Mouse (Mus musculus) ovary, postnatal 14 days (tissue): ENCODE data around the gene Paxbp1.
"Not testable (repeated sequence)": the region's sequence is repeated elsewhere in the genome, so short reads cannot be mapped to it uniquely, and the experiment has no call there.

Experiments
- DNase-seq: peaks from one replicate; pipeline ENCODE4 v3.0.0; 2022; ENCODE audit warnings: low spot score

Paxbp1 gene

GRCm38 (mm10) chr16:91044270-91045182, at the start of gene Paxbp1:
Paxbp1 (minus strand) TSS chr16:91044543.
- peak; percentile 100 for DNase-seq

DNA sequence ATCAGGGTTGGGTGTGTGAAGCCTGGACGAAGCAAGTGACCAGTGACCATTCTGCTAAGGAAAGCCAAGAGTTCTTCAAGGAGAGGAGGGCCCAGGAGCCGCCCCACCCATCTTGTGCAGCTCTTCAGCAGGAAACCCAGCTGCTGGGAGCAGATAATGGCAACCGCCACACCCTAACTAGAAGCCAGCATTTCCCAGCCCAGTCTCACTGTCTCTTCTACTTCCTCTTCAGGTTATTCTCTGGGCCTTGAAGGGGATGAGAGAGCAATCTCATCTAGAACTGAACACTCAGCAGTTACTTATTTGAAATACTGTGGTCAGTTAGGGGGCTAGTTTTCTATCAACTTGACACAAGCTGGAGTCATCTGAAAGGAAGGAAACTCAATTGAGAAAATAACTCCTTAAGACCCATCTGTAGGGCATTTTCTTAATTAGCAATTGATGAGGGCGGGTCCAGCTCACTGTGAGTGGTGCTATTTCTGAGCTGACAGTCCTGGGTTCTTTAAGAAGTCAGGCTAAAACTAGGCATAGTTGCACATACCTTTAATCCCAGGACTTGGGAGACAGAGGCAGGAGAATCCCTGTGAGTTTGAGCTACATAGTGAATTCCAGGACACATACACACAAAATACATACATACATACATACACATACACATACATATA, 42.4 kb upstream of the Paxbp1 start:
- no peak for DNase-seq

GRCm38 (mm10) chr16:91085239-91085825, 41.0 kb upstream of the Paxbp1 start:
- DNase-seq = no peak

DNA sequence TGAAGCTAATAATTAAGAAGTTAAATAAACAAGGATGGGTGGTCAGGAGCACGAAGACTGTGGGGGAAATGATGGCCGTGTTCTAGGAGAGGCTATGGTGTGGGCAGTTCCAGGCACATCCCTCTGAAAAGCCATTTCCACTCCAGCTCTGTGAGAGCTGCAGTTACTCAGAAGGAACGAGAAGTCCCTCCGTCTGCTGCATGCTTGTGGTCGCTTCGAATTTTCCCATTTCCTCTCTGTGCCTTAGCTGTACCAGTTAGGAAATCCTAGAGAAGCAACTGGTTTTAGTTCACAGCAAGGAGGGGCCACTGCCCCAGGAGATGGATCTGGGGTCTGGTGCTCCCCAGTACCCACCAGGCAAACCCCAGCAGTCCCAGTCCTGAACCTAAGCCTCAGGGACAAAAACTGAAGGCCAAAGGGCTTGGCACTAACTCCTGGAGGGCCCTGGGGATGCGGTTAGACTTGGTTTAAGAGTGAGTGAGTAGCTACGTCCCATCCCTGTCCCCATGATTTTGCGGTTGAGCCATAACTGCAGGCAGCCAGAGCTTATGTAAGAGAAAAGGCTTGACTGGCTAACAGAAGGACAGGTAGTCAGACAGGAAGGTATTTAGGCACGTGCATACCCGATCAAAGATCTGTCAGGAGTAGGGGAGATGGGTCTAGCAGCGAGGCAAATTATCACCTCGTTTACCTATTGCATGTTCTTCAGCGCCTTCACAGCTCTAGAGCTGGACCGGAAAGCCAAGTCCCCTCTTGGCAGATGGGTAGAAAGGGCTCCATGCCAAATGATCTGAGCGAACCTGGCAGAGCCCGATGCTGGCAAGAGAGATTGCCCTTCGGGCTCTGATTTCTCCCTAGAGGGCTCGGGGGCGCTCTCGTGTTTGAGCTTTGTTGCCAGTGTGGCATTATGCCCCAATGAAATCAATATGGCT, 40.2 kb upstream of the Paxbp1 start:
- peak; percentile 14 for DNase-seq

DNA sequence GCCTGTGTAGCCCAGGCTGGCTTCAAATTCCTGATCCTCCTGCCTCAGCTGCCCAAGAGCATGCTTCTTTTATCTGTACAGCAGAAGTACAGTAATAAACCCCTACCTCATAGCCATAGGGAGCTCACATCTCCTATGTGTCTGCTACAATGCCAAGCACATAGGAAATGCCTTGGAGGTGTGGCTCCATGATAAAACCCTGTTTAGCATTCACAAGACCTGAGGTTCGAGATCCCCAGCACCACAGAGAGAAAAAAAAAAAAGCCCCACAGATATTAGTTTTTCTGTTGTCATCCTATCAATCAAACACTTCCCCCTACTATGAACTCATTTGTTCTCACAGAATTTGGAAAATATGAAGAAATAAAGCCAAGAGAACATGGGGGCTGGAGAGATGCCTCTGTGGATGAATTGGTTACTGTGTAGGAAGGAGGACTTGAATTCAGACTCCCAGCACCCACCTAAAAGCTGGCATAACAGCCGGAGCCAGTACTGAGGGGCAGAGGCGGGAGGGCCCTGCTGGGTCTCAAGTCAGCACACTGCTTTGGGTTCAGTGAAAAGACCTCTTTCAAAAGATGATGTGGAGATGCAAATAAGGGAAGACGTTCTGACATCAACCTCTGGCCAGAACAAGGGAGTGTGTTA, 38.8 kb upstream of the Paxbp1 start:
- DNase-seq = no peak

DNA sequence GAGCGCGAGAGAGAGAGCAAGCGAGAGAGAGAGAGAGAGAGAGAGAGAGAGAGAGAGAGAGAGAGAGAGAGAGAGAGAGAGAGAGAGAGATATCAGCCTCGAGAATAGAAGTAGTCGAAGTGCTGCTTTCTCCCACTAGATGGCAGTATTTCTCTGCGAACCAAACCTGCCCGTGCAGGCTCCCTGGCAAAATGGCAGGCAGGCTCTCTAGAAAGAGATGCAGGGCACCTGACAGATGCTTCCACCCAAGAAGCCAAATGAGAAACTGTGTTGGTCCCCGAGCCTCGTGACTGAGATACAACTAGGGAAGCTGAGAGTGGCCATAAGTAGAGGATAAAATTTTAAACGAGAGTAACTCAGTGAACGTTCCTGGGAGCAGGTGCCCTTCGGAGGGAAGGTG, 37.2 kb upstream of the Paxbp1 start:
- peak; percentile 63 for DNase-seq

DNA sequence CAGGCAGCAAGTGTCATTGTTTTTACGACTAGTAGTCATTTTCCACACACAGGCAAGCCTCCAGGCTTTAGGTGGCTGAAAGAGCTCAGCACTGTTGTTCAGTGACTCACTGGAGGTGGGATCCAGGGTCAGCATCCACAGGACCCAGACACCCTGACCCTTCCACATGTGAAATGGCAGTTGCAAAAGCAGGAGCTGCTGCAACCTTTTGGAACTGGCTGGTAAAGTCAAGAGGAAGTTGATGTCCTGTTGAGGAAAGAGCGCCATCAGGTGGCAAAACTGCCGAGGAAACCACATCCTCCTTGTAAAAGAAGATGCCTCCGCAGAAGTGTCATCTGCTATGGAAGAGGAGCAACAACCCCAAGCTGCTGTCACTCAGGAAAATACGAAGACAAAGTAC, 31.8 kb upstream of the Paxbp1 start:
- no peak for DNase-seq

DNA sequence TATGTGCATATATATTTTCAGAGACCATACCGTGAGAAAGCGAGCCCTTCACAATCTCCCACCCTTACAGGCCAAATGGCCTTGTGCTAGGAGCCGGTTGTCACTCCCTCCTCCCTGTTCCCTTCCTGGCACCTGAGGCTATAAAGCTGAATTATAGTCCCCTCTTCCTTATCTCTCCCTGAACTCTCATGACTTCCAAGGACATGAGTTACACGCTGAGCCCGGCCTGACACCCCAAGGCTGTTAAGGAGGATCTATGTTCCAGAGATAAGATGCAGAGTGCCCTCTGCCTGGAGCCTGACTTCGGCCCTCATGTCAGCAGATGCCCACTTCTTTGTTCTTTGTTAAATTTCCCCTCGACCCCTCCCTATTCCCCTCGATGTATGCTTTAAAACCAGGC, 31.1 kb upstream of the Paxbp1 start:
- DNase-seq = not testable (repeated sequence)

GRCm38 (mm10) chr16:91073163-91073892, 29.0 kb upstream of the Paxbp1 start:
- peak; percentile 90 for DNase-seq

DNA sequence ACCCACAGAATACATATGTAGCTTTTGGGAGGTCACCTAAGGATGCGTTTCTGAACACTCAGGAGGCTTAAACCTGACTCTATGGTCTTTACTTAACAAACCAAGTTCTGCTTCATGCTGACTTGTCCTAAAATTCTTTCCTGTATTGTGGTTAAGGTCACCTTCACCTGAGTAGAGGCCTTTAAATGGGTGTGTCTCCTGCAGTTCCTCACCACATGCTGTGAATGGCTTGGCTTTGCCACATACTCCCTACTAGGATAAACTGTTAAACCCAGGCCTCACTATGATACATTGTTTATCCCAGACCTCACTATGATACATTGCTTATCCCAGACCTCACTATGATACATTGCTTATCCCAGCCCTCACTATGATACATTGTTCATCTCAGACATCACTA, 27.9 kb upstream of the Paxbp1 start:
- DNase-seq = no peak

DNA sequence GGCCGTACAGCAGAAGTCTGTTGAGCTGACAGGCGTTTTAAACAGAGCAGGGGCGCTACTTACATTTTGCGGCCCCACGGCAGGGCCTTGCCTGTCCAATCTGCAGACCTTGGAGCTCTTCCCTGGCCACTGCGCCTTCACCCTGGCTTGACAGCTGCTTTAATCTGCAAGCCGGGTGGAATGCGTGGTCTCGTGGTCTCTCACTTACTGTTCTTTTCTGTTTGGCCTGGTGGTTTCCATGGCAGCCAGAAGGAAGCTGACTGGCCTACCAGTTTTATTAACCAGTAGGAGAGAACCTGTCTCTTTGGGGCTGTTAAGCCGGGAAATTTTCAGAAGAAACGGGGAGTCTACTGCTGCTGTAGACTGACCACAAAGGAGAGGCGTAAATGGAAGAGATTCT, 24.6 kb upstream of the Paxbp1 start:
- DNase-seq = no peak

DNA sequence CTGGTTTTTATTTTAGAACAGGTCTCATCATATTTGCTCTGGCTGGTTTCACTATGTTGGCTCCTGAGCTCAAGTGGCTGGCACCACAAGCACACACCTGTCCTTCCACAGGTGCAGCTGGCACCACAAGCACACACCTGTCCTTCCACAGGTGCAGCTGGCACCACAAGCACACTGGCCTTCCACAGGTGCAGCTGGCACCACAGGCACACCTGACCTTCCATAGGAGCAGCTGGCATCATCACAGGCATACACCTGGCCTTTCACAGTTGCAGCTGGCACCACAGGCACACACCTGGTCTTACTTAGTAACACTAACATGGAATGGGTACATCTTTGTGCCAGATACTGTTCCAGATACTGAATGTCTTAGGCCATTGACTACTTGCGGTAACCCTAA, 22.8 kb upstream of the Paxbp1 start:
- DNase-seq = no peak

- no peak for DNase-seq
These were observed 20.4 kb upstream of the Paxbp1 start for GRCm38 (mm10) chr16:91064583-91065365.

- no peak for DNase-seq
These were observed 19.4 kb upstream of the Paxbp1 start for GRCm38 (mm10) chr16:91063786-91064185.

DNA sequence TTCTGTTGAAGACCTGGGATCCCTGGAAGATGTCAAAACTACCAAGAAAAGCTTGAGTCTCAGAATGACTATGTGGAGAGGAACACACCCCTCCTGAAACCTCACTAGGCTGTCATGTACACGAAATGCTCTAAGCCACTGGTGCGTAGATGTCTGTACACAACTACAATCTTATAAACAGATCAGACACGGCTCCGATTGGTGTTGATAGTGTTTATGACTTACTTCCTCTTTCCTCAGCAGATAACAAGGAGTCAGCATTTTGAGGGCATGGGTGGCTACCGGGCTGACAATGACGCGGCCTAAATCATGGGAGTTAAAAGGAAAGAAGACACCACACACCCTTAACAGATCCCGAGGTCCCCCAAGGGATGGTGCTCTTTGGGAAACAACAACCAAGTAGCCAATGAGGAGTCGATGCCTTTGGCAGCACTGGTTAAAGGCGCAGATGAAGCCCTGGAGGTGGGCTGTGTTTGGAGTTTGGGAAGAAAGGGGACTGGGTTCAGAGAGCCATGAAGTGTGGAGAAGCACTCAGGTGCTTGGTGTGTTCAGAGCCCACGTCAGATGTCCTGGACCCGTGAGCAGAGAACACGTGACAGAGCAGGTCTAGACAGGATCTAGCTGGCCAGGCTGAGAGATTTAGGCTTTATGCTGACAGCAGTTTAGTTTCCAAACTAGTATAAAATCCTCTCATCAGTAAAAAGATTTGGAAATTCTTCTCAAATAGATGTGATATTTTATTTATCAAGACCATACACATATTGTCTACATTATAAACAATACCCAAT, 17.4 kb upstream of the Paxbp1 start:
- no peak for DNase-seq

DNA sequence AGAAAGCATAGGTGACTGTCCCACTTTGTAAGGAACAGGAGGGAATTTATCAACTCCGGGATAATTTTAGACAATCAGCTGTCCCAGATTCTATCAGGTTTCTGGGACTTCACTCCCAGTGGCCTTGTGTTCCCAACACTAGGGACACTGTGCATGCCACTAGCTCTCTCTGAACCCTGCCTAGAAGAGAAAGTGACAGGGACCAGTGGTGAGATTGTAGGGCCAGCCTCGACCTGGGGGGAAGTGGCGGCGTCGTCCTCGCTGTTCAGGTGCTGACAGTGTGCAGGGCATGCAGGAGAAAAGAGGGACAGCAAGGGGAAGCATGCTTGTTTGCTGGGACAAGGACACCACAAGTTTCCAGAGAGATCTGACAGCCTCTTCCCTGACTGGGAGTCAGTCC, 13.4 kb upstream of the Paxbp1 start:
- no peak for DNase-seq

- no peak for DNase-seq
These were observed 12.9 kb upstream of the Paxbp1 start for GRCm38 (mm10) chr16:91057261-91057660.

GRCm38 (mm10) chr16:91056043-91056821, 11.9 kb upstream of the Paxbp1 start:
- DNase-seq = no peak
